Mouse (Mus musculus) gastrocnemius, adult 2 months (tissue): ENCODE data around the gene Prkag3. TPM values are rescaled to one million over a fixed set of nuclear protein-coding genes. Genes with fewer than 3 reads are reported as not detected.

ENCODE experiments used
- DNase-seq: peaks from one replicate; pipeline ENCODE4 v3.0.0; 2022
- H3K27ac ChIP-seq: fragments of 200-600 bp; 2 replicates; pipeline ENCODE4 v1.8.1; 2022; ENCODE audit warnings: mild to moderate bottlenecking
- H3K4me3 ChIP-seq: fragments of 200-600 bp; 2 replicates; pipeline ENCODE4 v1.8.1; 2022; ENCODE audit warnings: mild to moderate bottlenecking, moderate library complexity
- CTCF ChIP-seq: fragments of 200-600 bp; IDR thresholded peaks from 2 replicates; pipeline ENCODE4 v1.8.1; 2022; ENCODE audit warnings: antibody characterized with exemption, mild to moderate bottlenecking, moderate library complexity
- intact Hi-C: fragments of 180-260 bp; cut with DNase I; formaldehyde crosslinking; loops from one replicate; pipeline ENCODE4 v1.15.1; 2025
- total RNA-seq, 2 experiments: library from RNA; stranded (reverse); gene quantifications; 2 replicates each; pipeline ENCODE4 v1.2.3; 2021

Gene Prkag3
- total RNA-seq, 2 experiments from 2014 or later = 61.6 to 111 TPM

- Histone ChIP-seq H3K4me3 (no peak overlapping the region), H3K27ac (no peak overlapping the region)
- no peak for DNase-seq
- intact Hi-C loops = loop anchor here (10.0 kb wide), 1 partner anchor 54 kb away; the partner anchor contains the start of gene Ttll4
- no peak for TF ChIP-seq CTCF
These were observed 29.7 kb downstream of the Prkag3 start for GRCm38 (mm10) chr1:74719281-74719680.

GRCm38 (mm10) chr1:74718113-74718512 is 30.9 kb downstream of the Prkag3 start:
- Histone ChIP-seq H3K27ac (peak overlapping the region; percentile 46; the same call in 1 of the 2 replicates), H3K4me3 (no peak overlapping the region)
- intact Hi-C loops = loop anchor here (10.0 kb wide), 1 partner anchor 53 kb away; the partner anchor contains the start of gene Ttll4
- peak; percentile 53 for DNase-seq
- TF ChIP-seq CTCF = no peak

- no peak for TF ChIP-seq CTCF
- Histone ChIP-seq H3K27ac (no peak overlapping the region), H3K4me3 (peak overlapping the region; percentile 78)
- intact Hi-C loops = loop anchor here (10.0 kb wide), 1 partner anchor 51 kb away; the partner anchor contains the start of gene Ttll4
- DNase-seq = no peak
These were observed 33.1 kb downstream of the Prkag3 start for GRCm38 (mm10) chr1:74715886-74716285.

GRCm38 (mm10) chr1:74715468-74715867 is 33.6 kb downstream of the Prkag3 start:
- no peak for DNase-seq
- Histone ChIP-seq H3K27ac (peak overlapping the region; percentile 24; the same call in 1 of the 2 replicates), H3K4me3 (peak overlapping the region; percentile 78)
- no peak for TF ChIP-seq CTCF
- intact Hi-C loops = loop anchor here (10.0 kb wide), 1 partner anchor 51 kb away; the partner anchor contains the start of gene Ttll4

GRCm38 (mm10) chr1:74714967-74715366 is 34.1 kb downstream of the Prkag3 start:
- intact Hi-C loops = loop anchor here (5.0 to 10.0 kb wide), 2 partner anchors 47 to 50 kb away; partner anchors contain the start of gene Ttll4
- DNase-seq = no peak
- peak overlapping the region; percentile 97 for H3K27ac ChIP-seq
- TF ChIP-seq CTCF = no peak
- peak overlapping the region; percentile 78 for H3K4me3 ChIP-seq

GRCm38 (mm10) chr1:74713859-74714730 is 34.9 kb downstream of the Prkag3 start:
- intact Hi-C loops = loop anchor here (5.0 to 10.0 kb wide), 2 partner anchors 48 to 49 kb away; partner anchors contain the start of gene Ttll4
- TF ChIP-seq CTCF = no peak
- H3K27ac ChIP-seq = peak overlapping the region; percentile 97
- H3K4me3 ChIP-seq = peak overlapping the region; percentile 78
- DNase-seq = no peak

- peak; percentile 52 for TF ChIP-seq CTCF
- DNase-seq = peak; percentile 91
- Histone ChIP-seq H3K4me3 (peak within 1 kb of the TSS; percentile 78), H3K27ac (peak within 1 kb of the TSS; percentile 97)
- intact Hi-C loops = loop anchor here (5.0 to 10.0 kb wide), 2 partner anchors 48 to 49 kb away; partner anchors contain the start of gene Ttll4
These were observed 35.7 kb downstream of the Prkag3 start, which contains the start of gene Cyp27a1 for GRCm38 (mm10) chr1:74713099-74713858. Gene Cyp27a1 (plus strand): TSS chr1:74713574.

GRCm38 (mm10) chr1:74712461-74713098 is 36.4 kb downstream of the Prkag3 start:
- peak overlapping the region; percentile 78 for H3K4me3 ChIP-seq
- TF ChIP-seq CTCF = no peak
- intact Hi-C loops = loop anchor here (5.0 to 10.0 kb wide), 2 partner anchors 48 to 50 kb away; partner anchors contain the start of gene Ttll4
- no peak for DNase-seq
- peak overlapping the region; percentile 97 for H3K27ac ChIP-seq

GRCm38 (mm10) chr1:74712046-74712445 is 37.0 kb downstream of the Prkag3 start:
- DNase-seq = no peak
- intact Hi-C loops = loop anchor here (5.0 to 10.0 kb wide), 2 partner anchors 47 to 50 kb away; partner anchors contain the start of gene Ttll4
- peak; percentile 40 for TF ChIP-seq CTCF
- Histone ChIP-seq H3K4me3 (no peak overlapping the region), H3K27ac (peak overlapping the region; percentile 97)

GRCm38 (mm10) chr1:74709566-74709965 is 39.5 kb downstream of the Prkag3 start:
- Histone ChIP-seq H3K4me3 (no peak overlapping the region), H3K27ac (no peak overlapping the region)
- no peak for TF ChIP-seq CTCF
- intact Hi-C loops = no loop called here
- no peak for DNase-seq

GRCm38 (mm10) chr1:74705016-74705415 is 44.0 kb downstream of the Prkag3 start:
- no peak for TF ChIP-seq CTCF
- intact Hi-C loops = no loop called here
- DNase-seq = no peak
- H3K4me3 ChIP-seq = no peak overlapping the region
- no peak overlapping the region for H3K27ac ChIP-seq

GRCm38 (mm10) chr1:74704156-74704555 is 44.9 kb downstream of the Prkag3 start:
- Histone ChIP-seq H3K4me3 (no peak overlapping the region), H3K27ac (no peak overlapping the region)
- intact Hi-C loops = no loop called here
- no peak for DNase-seq
- no peak for TF ChIP-seq CTCF
